Mouse (Mus musculus) limb, embryonic 12.5 days (tissue): ENCODE data around the gene Cdkal1. TPM values are rescaled to one million over a fixed set of nuclear protein-coding genes. Genes with fewer than 3 reads are reported as not detected.

ENCODE experiments used
- ATAC-seq: fragments of 200-750 bp; cut with Nextera tagmentation; 2 replicates; pipeline ENCODE4 v1.8.0; 2017; ENCODE audit warnings: low read depth, moderate TSS enrichment; ENCODE audit not compliant: insufficient number of reproducible peaks, insufficient read depth, low FRiP score, low TSS enrichment
- H3K27ac ChIP-seq: fragments of 300-500 bp; sonication (generic); 2 replicates; pipeline ENCODE4 v1.5.1; 2016; ENCODE audit warnings: mild to moderate bottlenecking, moderate library complexity
- H3K27me3 ChIP-seq: fragments of 300-500 bp; sonication (generic); 2 replicates; pipeline ENCODE4 v1.6.1; 2016; ENCODE audit warnings: mild to moderate bottlenecking, moderate library complexity
- H3K36me3 ChIP-seq: fragments of 300-500 bp; sonication (generic); 2 replicates; pipeline ENCODE4 v1.6.1; 2016; ENCODE audit warnings: mild to moderate bottlenecking, moderate library complexity
- H3K4me1 ChIP-seq: fragments of 300-500 bp; sonication (generic); replicated peaks from 2 replicates; pipeline ENCODE4 v1.6.1; 2016
- H3K4me2 ChIP-seq: fragments of 300-500 bp; sonication (generic); 2 replicates; pipeline ENCODE4 v1.6.1; 2016; ENCODE audit warnings: mild to moderate bottlenecking, moderate library complexity
- H3K4me3 ChIP-seq: fragments of 300-500 bp; sonication (generic); replicated peaks from 2 replicates; pipeline ENCODE4 v1.5.1; 2016; ENCODE audit warnings: mild to moderate bottlenecking
- H3K9ac ChIP-seq: fragments of 300-500 bp; sonication (generic); replicated peaks from 2 replicates; pipeline ENCODE4 v1.6.1; 2016; ENCODE audit warnings: mild to moderate bottlenecking, moderate library complexity
- H3K9me3 ChIP-seq: fragments of 300-500 bp; sonication (generic); 2 replicates; pipeline ENCODE4 v1.6.1; 2016; ENCODE audit warnings: mild to moderate bottlenecking, moderate library complexity
- WGBS: fragments of 180-500 bp; shearing (Covaris S2); methylation state at CpG from one replicate; pipeline ENCODE4 v1.1.7; 2016; 5-methylcytosine and 5-hydroxymethylcytosine counted together
- polyA plus RNA-seq: library from polyadenylated mRNA; unstranded; fragments of >200 nt; fragmentation: Nextera tagmentation; extraction: Ambion mirVana; gene quantifications from 2 replicates; pipeline ENCODE4 v1.2.1, GENCODE M21; 2016

Cdkal1 gene
- polyA plus RNA-seq, 1 experiment from 2014 or later: 42.4 TPM

DNA sequence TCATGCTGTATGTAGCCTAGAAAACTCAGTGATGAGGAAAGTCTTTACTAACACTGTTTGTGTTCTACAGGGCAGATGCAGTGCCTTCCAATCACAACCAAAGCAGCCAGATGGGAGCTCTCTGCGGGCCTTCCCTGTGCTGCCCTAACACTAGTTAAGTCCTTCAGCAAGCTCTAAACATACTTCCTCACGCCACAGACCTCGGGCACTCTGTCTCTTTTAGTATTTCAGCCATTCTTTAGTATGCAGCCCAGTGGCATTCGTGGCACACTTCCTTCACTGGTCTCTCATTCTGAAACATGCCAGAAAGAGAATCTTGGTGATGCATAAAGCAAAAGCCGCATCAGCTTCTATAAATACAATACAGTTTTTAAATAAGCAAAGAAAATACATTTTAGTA, 246.0 kb downstream of the Cdkal1 start:
- Histone ChIP-seq H3K4me2 (no peak overlapping the region), H3K27me3 (no peaks in the 10 kb centered on the region), H3K27ac (no peak overlapping the region), H3K9ac (no peak overlapping the region), H3K36me3 (no peaks in the 10 kb centered on the region), H3K9me3 (no peaks in the 10 kb centered on the region), H3K4me3 (no peak overlapping the region), H3K4me1 (peaks cover 23% of the 10 kb centered on the region)
- no peak for ATAC-seq
- 87% methylated on average over 5 of the region's 5 CpGs for WGBS

DNA sequence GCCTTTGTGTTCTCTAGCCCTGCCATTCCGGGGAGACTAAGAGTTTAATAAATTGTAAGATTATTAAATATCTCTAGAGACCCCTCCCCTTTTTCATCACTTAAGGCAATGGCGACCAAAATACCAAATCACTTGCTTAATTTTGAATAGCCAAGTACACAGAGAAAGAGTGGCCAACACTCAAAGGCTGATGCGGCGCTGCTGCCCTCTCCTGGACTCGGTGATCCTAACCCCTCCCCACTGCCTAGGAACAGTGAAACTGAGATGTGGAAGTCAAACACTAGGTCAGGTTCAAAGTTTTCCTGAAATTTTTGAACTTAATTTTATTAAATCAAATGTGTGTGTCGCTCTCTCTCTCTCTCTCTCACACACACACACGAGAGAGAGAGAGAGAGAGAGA, 251.2 kb downstream of the Cdkal1 start:
- peak overlapping the region; percentile 50; the same call in 1 of the 2 replicates for H3K27ac ChIP-seq
- no peaks in the 10 kb centered on the region; the same call in 1 of the 2 replicates for H3K36me3 ChIP-seq
- peaks cover 15% of the 10 kb centered on the region for H3K4me1 ChIP-seq
- ATAC-seq: peak; percentile 48; the same call in 1 of the 2 replicates
- H3K4me3 ChIP-seq: no peak overlapping the region
- WGBS: 20% methylated on average over 7 of the region's 7 CpGs
- no peaks in the 10 kb centered on the region for H3K9me3 ChIP-seq
- no peak overlapping the region for H3K4me2 ChIP-seq
- H3K27me3 ChIP-seq: no peaks in the 10 kb centered on the region
- no peak overlapping the region for H3K9ac ChIP-seq

DNA sequence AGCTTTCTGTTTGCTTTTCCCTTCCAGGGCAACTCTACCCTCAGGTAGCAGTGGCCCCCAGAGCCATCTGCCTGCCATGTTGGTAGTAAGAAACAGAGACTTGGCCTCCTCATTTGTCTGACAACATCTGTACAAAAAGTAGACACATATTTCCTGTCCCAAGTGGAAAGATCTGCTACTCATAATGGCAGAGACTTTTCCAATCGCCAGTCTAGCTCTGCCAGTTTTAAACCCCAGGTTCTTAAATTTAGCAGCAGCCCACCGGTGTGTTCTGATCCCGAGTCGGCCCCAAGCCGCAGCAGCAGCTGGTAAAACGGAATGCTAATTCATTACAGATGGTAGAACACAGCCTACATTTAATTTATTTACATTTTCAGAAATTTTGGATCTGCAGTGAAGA, 251.9 kb downstream of the Cdkal1 start:
- Histone ChIP-seq H3K9me3 (no peaks in the 10 kb centered on the region), H3K4me3 (no peak overlapping the region), H3K36me3 (no peaks in the 10 kb centered on the region; the same call in 1 of the 2 replicates), H3K27ac (peak overlapping the region; percentile 89), H3K27me3 (no peaks in the 10 kb centered on the region), H3K4me2 (0 out of 2 replicates have a peak overlapping the region, but pooled peaks have one; percentile 15), H3K9ac (no peak overlapping the region), H3K4me1 (peaks cover 15% of the 10 kb centered on the region)
- ATAC-seq: peak; percentile 48; the same call in 1 of the 2 replicates
- WGBS: 21% methylated on average over 6 of the region's 6 CpGs

DNA sequence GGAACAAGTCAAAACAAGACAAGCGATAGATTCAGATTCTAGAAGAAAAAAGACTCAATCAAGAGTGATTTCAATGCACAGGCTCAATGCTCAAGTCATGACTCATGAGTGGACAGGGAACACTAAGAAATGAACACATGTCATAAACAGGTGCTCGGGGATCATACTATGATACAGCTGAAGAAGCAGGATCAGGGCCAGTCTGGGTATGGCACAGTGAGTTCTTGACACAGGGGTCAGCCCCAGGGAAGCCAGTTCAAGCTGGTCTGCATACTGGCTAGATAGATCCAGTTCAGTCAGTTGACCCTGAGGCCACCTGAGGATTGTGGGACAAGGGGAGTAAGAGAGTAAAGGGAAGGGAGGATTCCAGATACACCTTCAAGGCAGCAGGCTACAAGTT, 254.4 kb downstream of the Cdkal1 start:
- Histone ChIP-seq H3K27ac (no peak overlapping the region), H3K36me3 (no peaks in the 10 kb centered on the region; the same call in 1 of the 2 replicates), H3K4me1 (peaks cover 15% of the 10 kb centered on the region), H3K4me3 (no peak overlapping the region), H3K27me3 (no peaks in the 10 kb centered on the region), H3K9ac (no peak overlapping the region), H3K4me2 (no peak overlapping the region), H3K9me3 (no peaks in the 10 kb centered on the region)
- WGBS: 97% methylated on average over 2 of the region's 2 CpGs
- ATAC-seq: no peak

DNA sequence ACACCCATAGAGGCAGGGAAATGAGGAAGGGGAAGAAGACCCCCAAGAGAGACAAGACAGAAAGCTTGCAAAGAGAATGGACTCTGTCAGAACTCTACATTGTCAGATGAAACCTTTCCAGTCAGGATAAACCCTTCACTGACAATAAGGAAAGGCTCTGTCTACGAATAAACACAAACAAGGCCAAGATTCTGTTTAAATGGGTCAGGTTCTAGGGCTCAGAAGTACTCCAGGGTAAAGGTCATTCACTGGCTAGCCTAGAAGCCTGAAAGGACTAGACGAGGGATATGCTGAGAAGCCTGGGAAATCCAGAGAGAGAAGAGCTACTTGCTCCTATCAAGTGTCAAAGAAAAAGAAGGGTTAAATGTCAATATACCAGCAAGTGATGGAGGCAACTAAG, 255.8 kb downstream of the Cdkal1 start:
- Histone ChIP-seq H3K4me1 (peaks cover 15% of the 10 kb centered on the region), H3K27ac (no peak overlapping the region), H3K9me3 (no peaks in the 10 kb centered on the region), H3K36me3 (no peaks in the 10 kb centered on the region; the same call in 1 of the 2 replicates), H3K4me2 (no peak overlapping the region), H3K4me3 (no peak overlapping the region), H3K9ac (no peak overlapping the region), H3K27me3 (no peaks in the 10 kb centered on the region)
- ATAC-seq: no peak
- WGBS: 74% methylated on average over 2 of the region's 2 CpGs

DNA sequence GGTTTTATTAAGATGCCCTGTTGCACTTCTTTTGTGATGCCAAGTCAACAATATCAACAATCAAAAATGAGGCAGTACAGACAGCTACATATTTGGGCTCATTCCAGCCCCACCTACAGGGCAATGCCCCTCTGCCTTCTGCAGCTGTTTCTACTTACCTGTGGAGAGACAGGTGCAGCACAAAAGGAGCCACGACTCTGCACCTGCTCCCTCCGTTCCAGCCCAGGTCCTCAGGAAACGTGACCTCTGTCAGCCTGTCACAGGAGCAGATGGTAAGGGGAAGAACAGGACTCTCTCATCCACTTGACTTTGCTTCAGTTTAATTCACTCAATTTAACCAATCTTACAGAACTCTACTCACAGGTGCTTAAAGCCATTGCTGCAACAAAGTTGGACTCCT, 258.7 kb downstream of the Cdkal1 start:
- 45% methylated on average over 3 of the region's 3 CpGs for WGBS
- Histone ChIP-seq H3K36me3 (no peaks in the 10 kb centered on the region; the same call in 1 of the 2 replicates), H3K4me3 (no peak overlapping the region), H3K9me3 (peaks cover 7% of the 10 kb centered on the region), H3K4me1 (no peaks in the 10 kb centered on the region), H3K27ac (no peak overlapping the region), H3K4me2 (no peak overlapping the region), H3K9ac (no peak overlapping the region), H3K27me3 (no peaks in the 10 kb centered on the region)
- ATAC-seq: no peak

DNA sequence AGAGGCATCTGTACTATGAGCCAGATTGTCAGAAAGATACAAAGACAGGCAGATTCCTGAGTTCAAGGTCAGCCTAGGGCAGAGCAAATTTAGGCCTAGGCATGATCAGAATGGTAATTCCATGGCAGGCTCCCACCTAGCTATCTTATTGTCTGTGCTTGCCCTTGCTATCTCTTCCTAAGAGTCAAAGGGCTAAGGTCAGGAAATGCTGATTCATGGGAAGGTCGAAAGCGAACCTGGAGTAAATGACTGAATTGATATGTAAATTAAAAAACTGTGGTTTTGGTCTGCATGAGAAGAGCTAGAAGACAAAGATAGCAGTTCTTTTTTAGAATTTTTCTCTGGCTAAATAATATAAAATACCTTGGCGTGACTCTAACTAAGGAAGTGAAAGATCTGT, 262.4 kb downstream of the Cdkal1 start:
- H3K9me3 ChIP-seq: peaks cover 7% of the 10 kb centered on the region
- no peak overlapping the region for H3K27ac ChIP-seq
- H3K4me2 ChIP-seq: no peak overlapping the region
- no peak overlapping the region for H3K9ac ChIP-seq
- H3K36me3 ChIP-seq: no peaks in the 10 kb centered on the region; the same call in 1 of the 2 replicates
- no peak for ATAC-seq
- H3K27me3 ChIP-seq: no peaks in the 10 kb centered on the region
- no peak overlapping the region for H3K4me3 ChIP-seq
- 96% methylated on average over 3 of the region's 3 CpGs for WGBS
- H3K4me1 ChIP-seq: no peaks in the 10 kb centered on the region

DNA sequence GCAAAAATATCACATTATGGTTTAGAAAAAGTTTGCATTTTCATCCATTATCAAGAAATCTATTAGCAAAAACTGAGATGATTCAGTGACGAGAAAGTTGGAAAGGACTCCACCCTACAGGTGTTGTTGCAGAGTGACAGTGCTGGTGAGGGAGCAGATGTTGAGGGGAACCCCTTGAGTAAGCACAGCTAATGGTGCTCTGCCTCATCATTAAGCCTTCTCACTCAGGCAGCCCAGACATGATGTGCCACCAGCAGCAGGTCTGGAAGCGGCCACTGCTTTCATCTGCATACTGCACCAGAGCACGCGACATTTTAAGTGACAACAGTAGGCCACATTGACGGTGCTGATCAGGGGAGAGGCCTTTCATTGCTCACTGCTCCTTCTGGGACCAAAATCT, 264.8 kb downstream of the Cdkal1 start:
- no peak overlapping the region for H3K27ac ChIP-seq
- H3K27me3 ChIP-seq: no peaks in the 10 kb centered on the region
- H3K9me3 ChIP-seq: peaks cover 7% of the 10 kb centered on the region
- 86% methylated on average over 5 of the region's 5 CpGs for WGBS
- H3K9ac ChIP-seq: no peak overlapping the region
- no peak overlapping the region for H3K4me2 ChIP-seq
- no peak for ATAC-seq
- H3K4me3 ChIP-seq: no peak overlapping the region
- no peaks in the 10 kb centered on the region for H3K4me1 ChIP-seq
- H3K36me3 ChIP-seq: no peaks in the 10 kb centered on the region; the same call in 1 of the 2 replicates

DNA sequence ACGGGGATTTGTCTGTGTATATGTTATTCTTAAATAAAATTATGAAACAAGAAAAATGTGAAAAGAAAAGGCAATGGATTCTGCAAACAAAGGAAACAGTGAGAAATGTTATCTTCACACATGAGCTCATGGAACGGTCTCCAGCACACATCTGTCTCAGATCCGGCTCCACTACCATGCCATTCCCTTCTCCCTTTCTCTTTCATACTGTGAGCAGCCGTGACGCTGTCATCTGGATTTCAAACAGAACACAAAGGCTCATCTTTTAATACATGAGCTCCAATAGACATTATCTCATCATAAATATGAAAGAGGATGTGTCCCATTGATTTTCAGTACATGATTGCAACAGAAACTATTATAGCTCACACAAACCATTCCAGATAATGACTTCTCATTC, 265.3 kb downstream of the Cdkal1 start:
- Histone ChIP-seq H3K4me2 (no peak overlapping the region), H3K4me1 (no peaks in the 10 kb centered on the region), H3K27ac (no peak overlapping the region), H3K27me3 (no peaks in the 10 kb centered on the region), H3K36me3 (no peaks in the 10 kb centered on the region; the same call in 1 of the 2 replicates), H3K4me3 (no peak overlapping the region), H3K9ac (no peak overlapping the region), H3K9me3 (peaks cover 7% of the 10 kb centered on the region)
- no peak for ATAC-seq
- WGBS: 90% methylated on average over 5 of the region's 5 CpGs

DNA sequence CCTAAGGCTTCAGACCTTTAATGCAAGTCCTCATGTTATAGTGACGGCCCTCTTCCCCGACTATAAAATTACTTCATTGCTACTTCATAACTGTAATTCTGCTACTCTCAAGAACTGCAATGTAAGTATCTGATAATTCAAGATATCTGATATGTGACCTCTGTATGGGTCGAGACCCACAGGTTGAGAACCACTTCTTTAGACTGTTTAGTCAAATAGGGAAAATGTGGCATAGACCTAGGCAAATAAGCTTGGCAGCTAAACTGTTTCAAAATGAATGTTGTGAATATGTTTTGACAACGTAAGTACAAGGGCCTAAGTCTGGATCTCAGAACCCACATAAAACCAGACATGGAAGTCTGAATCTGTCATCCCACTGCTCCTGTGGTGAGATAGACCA, 266.8 kb downstream of the Cdkal1 start:
- WGBS: 87% methylated on average over 4 of the region's 4 CpGs

DNA sequence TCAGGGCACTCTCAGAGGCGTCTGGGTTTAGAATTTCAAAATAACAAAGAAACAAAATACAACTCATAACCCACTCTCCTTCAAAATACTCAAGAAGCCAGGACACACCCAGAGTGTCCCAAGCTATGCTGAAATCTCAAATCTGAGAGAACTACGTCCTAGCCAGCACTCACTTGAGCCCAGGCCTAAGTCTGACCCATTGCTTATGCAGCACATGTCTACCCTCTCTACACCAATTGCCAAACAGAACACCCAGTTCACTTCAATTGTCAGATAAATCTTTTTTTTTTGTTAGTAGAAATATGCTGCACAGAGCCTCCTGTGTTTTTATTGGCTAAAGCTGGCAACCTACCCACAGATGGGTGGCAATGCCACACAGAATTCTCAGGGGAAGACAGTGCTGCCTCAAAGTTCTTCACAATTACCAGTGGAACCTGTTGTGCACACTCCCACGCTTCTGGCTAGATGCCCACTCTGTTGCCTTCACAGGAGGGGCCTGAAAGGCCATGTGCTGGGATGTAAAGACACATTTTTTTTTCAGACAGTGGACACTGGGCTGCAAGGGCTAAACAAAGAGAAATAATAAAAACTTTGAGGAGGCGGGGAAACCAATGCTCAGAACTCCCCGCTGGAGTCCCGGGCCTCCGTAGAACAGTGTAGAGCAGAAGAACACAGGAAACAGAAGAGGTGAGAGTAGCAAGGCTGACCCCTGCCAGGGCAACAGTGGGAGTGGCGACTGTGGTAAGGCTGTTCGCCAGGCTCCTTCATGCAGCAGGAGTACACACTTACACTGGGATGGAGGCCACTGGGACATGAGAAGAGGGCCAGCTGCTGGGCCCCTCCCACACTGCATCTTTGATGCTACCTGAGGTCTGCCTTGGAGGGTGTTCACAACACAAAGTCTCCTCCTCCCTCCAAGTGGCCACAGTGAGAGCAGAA, 273.4 kb downstream of the Cdkal1 start:
- no peak overlapping the region for H3K4me3 ChIP-seq
- ATAC-seq: no peak
- H3K4me2 ChIP-seq: no peak overlapping the region
- no peaks in the 10 kb centered on the region for H3K36me3 ChIP-seq
- 83% methylated on average over 9 of the region's 9 CpGs for WGBS
- H3K4me1 ChIP-seq: peaks cover 16% of the 10 kb centered on the region
- no peaks in the 10 kb centered on the region for H3K27me3 ChIP-seq
- H3K9ac ChIP-seq: no peak overlapping the region
- H3K9me3 ChIP-seq: no peaks in the 10 kb centered on the region
- 0 out of 2 replicates have a peak overlapping the region, but pooled peaks have one; percentile 12 for H3K27ac ChIP-seq

More for the DNA sequence above, 266.8 kb downstream of the Cdkal1 start:
- Histone ChIP-seq H3K4me3 (no peak overlapping the region), H3K36me3 (no peaks in the 10 kb centered on the region; the same call in 1 of the 2 replicates), H3K4me1 (no peaks in the 10 kb centered on the region), H3K27me3 (no peaks in the 10 kb centered on the region), H3K9ac (no peak overlapping the region), H3K4me2 (no peak overlapping the region), H3K9me3 (peaks cover 7% of the 10 kb centered on the region), H3K27ac (no peak overlapping the region)
- no peak for ATAC-seq
